Mouse (Mus musculus) lung, adult 18-20 months (tissue): Measurements from ENCODE around the gene Fer1l5.

ENCODE experiments used
- DNase-seq, 2 experiments: peaks; one replicate each; pipeline ENCODE4 v3.0.0; 2022; ENCODE audit warnings: mixed read lengths in 2 of 2

The Fer1l5 gene

GRCm38 (mm10) chr1:36371934-36372845 lies at the start of gene Fer1l5:
Fer1l5 (plus strand) TSS chr1:36372291.
- no peak for DNase-seq

- DNase-seq = peak; percentile 58 to 71
Observed at GRCm38 (mm10) chr1:36323076-36323475, 49.0 kb upstream of the Fer1l5 start.

- DNase-seq = peak; percentile 58 to 72
Observed at GRCm38 (mm10) chr1:36323746-36324448, 48.2 kb upstream of the Fer1l5 start.

- DNase-seq = no peak
Observed at GRCm38 (mm10) chr1:36325900-36326321, 46.2 kb upstream of the Fer1l5 start.

- DNase-seq = no peak
Observed at GRCm38 (mm10) chr1:36326815-36327214, 45.3 kb upstream of the Fer1l5 start.

- DNase-seq = no peak
Observed at GRCm38 (mm10) chr1:36331743-36332142, 40.3 kb upstream of the Fer1l5 start.

- DNase-seq = no peak
Observed at GRCm38 (mm10) chr1:36332955-36333887, 38.9 kb upstream of the Fer1l5 start.

- no peak for DNase-seq
Observed at GRCm38 (mm10) chr1:36342547-36342946, 29.5 kb upstream of the Fer1l5 start.

- no peak for DNase-seq
Observed at GRCm38 (mm10) chr1:36352351-36352750, 19.7 kb upstream of the Fer1l5 start.

GRCm38 (mm10) chr1:36356955-36357695 lies 15.0 kb upstream of the Fer1l5 start:
- DNase-seq = no peak

GRCm38 (mm10) chr1:36367698-36368097 lies 4.4 kb upstream of the Fer1l5 start:
- no peak for DNase-seq

- peak; percentile 63 to 69 for DNase-seq
Observed at GRCm38 (mm10) chr1:36368112-36368968, 3.8 kb upstream of the Fer1l5 start.

- peak; percentile 83 to 84 for DNase-seq
Observed at GRCm38 (mm10) chr1:36368969-36369645, 3.0 kb upstream of the Fer1l5 start, which contains the start of gene Kansl3. Kansl3 (minus strand) TSS chr1:36369181.

GRCm38 (mm10) chr1:36370918-36371317 lies 1.2 kb upstream of the Fer1l5 start:
- DNase-seq = no peak

GRCm38 (mm10) chr1:36378880-36379279 lies 6.8 kb downstream of the Fer1l5 start:
- DNase-seq = no peak

GRCm38 (mm10) chr1:36379582-36379981 lies 7.5 kb downstream of the Fer1l5 start:
- DNase-seq = no peak

GRCm38 (mm10) chr1:36397041-36397440 lies 24.9 kb downstream of the Fer1l5 start:
- no peak for DNase-seq

- no peak for DNase-seq
Observed at GRCm38 (mm10) chr1:36401509-36401908, 29.4 kb downstream of the Fer1l5 start.

- no peak for DNase-seq
Observed at GRCm38 (mm10) chr1:36404531-36404930, 32.4 kb downstream of the Fer1l5 start.

GRCm38 (mm10) chr1:36429511-36429910 lies 57.4 kb downstream of the Fer1l5 start:
- no peak for DNase-seq
